Mouse (Mus musculus) brain, embryonic 14.5 days (tissue): ENCODE measurements around the gene Maff. TPM values are rescaled to one million over a fixed set of nuclear protein-coding genes. Genes with fewer than 3 reads are reported as not detected.

ENCODE experiments used
- DNase-seq: peaks from one replicate; pipeline ENCODE4 v3.0.0-alpha.2; 2011; ENCODE audit warnings: low read depth
- CTCF ChIP-seq: fragments of 200-500 bp; IDR thresholded peaks from 2 replicates; pipeline ENCODE4 v1.5.1; 2012; ENCODE audit warnings: inconsistent platforms, mild to moderate bottlenecking, moderate library complexity, borderline replicate concordance; ENCODE audit not compliant: insufficient read depth, insufficient read length; ENCODE audit errors: extremely low read depth
- POLR2A ChIP-seq: fragments of 200-500 bp; IDR thresholded peaks from 2 replicates; pipeline ENCODE4 v1.6.1; 2012; ENCODE audit warnings: mild to moderate bottlenecking, inconsistent platforms, borderline replicate concordance; ENCODE audit not compliant: poor library complexity, insufficient read depth, insufficient read length, severe bottlenecking; ENCODE audit errors: extremely low read depth
- polyA plus RNA-seq: library from polyadenylated mRNA; depleted of rRNA; stranded (reverse); fragments of >200 nt; gene quantifications from 2 replicates; pipeline ENCODE4 v1.2.3, GENCODE M21; 2012

The Maff gene
- polyA plus RNA-seq, 1 experiment: 2.6 TPM

DNA sequence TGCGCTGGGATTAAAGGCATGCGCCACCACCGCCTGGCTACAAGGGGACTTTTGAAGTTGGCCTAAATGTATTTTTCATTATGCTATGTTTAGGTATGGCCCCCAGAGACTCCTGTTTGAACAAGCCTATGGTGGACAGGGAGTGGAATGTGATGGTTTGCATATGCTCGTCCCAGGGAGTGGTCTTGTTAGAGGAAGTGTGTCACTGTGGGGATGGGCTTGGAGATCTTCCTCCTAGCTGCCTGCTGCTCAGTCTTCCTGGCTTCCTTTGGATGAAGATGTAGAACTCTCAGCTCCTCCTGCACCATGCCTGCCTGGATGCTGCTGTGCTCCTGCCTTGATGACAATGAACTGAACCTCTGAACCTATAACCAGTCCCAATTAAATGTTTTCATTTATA is 15.9 kb upstream of the Maff start:
- TF ChIP-seq CTCF (no peak), POLR2A (no peak)
- no peak for DNase-seq

- TF ChIP-seq CTCF (no peak), POLR2A (no peak)
- DNase-seq: no peak
These were observed 13.0 kb upstream of the Maff start for GRCm38 (mm10) chr15:79333409-79333808.

- DNase-seq: no peak
- no peak for TF ChIP-seq CTCF
These were observed 11.3 kb upstream of the Maff start for GRCm38 (mm10) chr15:79335061-79335655.

DNA sequence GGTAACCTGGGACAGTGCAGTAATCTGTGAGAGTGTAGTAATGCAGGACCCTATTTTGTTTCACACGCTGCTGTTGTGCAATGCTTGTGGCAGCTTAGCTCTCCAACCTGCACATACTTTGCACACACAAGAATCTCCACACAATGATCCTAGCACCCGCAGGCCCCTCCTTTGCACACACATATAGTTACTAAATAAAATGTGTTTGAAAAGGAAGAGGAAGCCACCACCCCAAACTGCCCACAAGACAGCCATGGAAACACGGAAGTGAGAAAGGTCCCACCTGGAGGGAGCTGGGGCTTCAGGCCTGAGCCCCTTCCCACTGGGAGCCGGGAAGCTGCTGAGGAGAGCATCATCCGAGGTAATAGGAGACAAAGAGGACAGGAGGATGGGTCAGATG is 7.4 kb upstream of the Maff start:
- no peak for TF ChIP-seq CTCF
- TF ChIP-seq POLR2A: no peak
- DNase-seq: no peak

- DNase-seq: no peak
- TF ChIP-seq POLR2A: no peak
- TF ChIP-seq CTCF: no peak
These were observed 3.6 kb upstream of the Maff start for GRCm38 (mm10) chr15:79342641-79343337.

GRCm38 (mm10) chr15:79344627-79345026 is 1.8 kb upstream of the Maff start:
- TF ChIP-seq POLR2A (no peak), CTCF (no peak)
- DNase-seq: no peak

DNA sequence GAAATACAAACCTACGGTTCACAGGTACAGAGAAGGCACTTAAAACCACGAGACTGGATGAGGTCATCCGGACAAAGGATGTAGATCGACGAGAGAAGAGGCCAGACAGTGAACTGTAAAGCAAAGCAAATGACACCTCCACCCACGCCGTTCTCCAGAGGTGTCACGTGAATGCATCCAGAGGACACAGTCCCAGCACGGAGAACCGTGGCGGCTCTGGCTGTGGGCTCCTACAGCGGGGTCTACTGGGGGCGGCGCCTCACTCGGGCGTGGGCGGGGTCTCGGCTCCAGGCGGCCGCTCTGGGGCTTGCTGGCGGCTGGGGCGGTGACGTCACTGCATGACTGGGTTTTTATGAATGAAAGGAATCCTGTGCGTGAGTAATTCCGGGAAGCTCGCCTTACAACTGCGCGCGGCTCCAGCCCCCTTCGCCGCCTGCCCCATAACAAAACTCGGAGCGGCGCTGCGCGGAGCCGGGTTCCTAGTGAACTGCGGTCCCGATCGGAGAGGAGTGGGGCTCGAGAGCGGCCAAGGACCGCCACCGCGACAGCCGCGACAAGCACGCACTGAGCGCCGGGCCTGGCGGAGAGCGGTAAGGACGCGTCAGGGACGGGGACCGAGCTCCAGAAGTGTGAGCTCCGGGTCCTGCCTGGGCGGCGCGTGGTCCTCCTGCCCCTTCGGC is 884 bp downstream of the Maff start:
- peak; percentile 97 for DNase-seq

DNA sequence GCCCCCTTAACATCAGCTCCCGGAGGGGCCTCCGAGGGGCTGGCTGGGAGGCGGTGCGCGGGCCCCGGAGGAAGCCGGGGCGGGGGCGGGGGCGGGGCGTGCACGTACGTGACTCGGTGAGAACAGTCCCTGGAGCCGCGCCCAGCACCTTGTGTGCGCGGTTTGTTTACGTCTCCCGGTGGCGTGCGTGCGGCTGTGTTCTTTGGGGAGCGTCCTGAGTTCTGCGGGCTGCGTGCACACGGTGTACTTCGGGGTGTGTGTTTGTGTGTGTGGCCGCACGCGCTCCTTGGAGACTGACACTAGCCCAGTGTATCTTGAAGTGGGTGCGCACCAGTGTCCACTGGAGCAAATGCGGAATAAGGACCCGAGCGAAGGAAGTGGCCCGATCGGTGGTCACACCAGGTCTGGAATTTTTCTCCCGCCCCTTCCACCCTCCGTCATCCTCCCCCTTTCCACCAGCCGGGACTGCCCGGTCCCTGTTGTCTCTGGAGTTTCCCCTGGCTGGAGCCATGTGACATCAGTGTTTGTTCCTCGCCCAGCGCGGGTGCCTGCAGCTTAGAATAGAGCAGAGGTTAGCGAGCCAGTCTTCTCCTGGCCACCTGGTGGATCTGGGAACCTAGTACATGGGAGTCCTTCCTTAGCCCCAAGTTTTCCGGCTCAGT is 1.6 kb downstream of the Maff start:
- peak; percentile 82 for DNase-seq
- TF ChIP-seq CTCF (peak; percentile 19; the same call in 1 of the 2 replicates), POLR2A (no peak)

More for the DNA sequence above, 884 bp downstream of the Maff start:
- TF ChIP-seq CTCF (no peak), POLR2A (no peak)

DNA sequence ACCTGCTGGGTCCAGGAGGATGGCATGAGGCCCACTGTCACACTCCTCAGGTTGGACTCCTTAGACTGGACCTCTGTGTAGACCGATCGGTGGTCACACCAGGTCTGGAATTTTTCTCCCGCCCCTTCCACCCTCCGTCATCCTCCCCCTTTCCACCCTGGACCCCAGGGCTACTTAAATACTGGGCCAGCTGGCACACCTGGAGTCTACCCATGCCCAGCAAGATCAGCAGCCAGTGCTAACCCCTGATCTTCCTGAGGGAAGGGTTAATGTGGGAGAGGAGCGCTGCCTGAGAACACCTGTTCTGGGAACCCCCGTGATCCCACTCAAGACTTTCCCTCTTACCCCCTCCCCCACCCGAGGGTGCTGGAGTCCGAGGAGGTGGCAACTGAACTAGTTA is 2.2 kb downstream of the Maff start:
- TF ChIP-seq POLR2A: no peak
- TF ChIP-seq CTCF: no peak
- no peak for DNase-seq

DNA sequence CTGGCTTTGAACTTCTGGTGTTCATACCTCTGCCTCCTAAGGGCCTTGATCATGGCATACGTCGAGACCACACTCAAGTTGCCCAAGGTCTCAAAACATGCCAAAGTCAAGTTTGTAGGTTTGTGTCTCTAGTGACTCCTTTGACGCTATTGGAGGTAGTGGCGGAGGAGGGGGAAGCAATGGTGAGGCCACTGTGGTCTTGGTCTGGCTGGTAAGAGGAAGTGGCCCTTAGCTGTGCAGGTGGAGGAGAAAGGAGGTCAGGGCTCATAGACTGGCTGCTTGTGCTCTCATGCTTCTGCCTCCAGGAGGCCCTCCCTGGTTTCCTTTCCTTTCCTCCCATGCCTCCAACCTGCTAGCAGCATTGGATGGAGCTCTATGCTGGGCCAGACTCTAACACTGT is 4.4 kb downstream of the Maff start:
- TF ChIP-seq CTCF (no peak), POLR2A (no peak)
- no peak for DNase-seq

DNA sequence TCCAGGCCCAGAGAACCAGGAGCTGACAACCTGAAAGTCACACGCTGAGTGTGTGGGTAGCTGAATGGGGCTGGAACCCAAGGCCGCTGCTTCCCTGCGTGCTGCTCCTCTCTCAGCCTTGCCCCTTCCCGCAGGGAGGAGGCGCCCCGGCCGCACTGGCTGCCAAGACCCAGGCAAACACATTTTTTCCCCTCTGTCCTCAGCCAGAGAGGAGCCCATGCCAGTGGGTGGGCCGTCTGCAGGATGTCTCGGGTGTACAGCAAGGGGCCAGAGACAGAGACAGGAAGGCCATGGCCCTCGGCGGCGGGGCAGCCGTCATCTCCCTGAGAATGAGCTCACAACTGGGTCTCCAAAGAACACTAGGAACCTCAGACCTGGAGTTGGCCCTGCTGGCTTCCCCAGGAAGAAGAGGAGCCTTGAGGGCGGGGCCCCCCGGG is 4.9 kb downstream of the Maff start:
- DNase-seq: no peak
- TF ChIP-seq POLR2A: no peak

DNA sequence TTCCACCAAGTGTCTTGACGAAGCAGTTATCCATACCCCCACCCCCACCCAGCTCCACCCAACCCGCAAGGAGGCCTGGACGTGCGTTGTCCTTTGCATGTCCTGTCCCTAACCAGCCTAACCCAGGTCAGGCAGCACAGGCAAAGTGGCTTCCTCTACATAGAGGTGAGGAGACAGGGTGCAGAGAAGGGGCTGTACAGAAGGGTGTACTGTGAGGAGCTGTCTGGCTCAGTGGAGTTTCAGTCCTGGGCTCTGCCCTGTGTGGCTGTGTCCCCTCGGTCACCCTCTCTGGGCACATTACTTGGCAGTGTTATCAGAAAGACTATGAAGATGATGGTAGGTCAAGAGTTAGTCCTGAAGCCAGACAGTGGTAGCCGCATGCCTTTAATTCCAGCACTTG is 6.1 kb downstream of the Maff start:
- DNase-seq: no peak
- no peak for TF ChIP-seq POLR2A
- no peak for TF ChIP-seq CTCF
